Mouse (Mus musculus) erythroblast, embryonic 14.5 days (primary cell): ENCODE results near the gene Nkx2-5.

ENCODE experiments used
- GATA1 ChIP-seq: IDR thresholded peaks from 2 replicates; pipeline ENCODE4 v1.6.1; 2012; ENCODE audit warnings: low read length, inconsistent platforms, mixed read lengths
- TAL1 ChIP-seq: IDR thresholded peaks from 3 replicates; pipeline ENCODE4 v1.6.1; 2012; ENCODE audit warnings: low read length, inconsistent platforms, mixed read lengths

DNA sequence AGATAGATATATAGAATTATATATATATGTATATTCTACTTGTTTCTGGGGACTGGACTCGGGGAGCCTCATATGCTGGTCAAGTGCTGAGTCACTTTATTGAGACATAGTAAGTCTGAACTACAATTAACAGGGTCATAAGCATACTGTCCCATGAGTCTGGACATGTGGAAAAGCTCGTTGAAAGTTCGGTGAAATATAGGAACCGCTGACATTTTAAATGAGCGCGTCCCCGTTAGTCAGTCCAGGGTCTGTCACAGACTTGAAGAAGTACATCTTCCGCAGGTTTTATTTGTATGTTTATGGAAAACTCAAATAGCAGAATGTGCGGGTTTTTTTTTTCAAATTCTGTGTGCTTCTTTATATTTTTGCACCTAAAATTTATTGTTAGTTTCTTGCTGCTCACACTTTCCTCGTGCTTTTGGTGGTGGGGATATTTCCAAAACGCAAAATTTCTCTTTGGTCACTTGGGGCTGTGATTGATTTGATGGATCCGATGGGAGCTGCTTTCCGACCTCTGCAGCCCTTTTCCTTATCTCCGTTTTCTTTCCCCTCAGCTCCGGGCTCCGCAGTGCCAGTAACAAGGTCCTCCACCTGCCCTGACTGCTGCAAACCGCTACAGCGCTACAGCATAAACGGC lies 4.4 kb upstream of the Nkx2-5 start:
- TF ChIP-seq GATA1 (no peak), TAL1 (no peak)
